Mouse (Mus musculus): ENCODE measurements around the gene Ak1.

The Ak1 gene

DNA sequence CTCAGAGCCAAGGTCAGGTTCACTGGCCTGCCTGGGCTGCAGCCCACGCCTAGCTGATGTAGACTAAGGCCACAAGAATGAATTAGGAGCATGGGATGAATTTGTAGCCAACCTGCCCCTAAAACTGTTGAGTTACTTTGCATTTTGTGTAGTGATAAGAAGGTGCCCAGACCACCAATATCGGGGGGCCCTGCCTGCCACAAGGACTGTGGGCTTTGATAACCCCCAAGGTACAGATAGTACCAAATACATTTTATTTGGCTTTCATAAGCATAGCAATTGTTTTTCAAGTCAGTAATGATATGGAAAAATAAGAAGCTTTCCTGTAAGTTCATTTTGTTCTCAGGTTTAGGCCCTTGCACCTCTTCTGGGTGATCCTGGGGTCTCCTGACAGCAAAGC is 37.3 kb downstream of the Ak1 start:
- no peak for DNase-seq

DNA sequence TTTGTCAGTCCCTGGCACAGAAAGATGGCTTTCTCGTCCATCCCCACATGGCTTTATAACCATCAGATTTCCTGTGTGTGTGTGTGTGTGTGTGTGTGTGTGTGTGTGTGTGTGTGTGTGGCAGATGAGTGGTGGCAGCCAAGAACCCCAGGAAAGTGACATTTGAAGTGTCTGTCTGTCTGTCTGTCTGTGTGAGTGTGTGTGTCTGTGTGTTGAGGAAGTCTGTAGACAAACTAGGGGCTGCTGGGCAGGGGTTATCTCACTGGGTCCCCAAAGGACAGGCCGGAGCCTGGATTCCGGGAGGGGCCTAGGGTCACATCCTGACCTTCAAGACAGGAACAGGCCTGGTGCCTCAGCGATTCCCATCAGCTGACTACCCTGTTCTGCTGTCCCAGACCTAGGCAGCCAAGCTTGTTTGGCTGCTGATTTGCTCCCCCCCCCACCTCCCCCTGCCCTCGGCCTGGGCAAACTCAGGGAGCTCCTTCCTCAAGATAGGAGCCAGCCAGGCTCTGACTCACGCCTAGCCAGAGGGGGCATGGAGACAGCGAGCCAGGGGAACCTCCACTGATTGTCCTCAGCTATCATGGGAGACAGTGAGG is 40.0 kb downstream of the Ak1 start:
- no peak for DNase-seq

DNA sequence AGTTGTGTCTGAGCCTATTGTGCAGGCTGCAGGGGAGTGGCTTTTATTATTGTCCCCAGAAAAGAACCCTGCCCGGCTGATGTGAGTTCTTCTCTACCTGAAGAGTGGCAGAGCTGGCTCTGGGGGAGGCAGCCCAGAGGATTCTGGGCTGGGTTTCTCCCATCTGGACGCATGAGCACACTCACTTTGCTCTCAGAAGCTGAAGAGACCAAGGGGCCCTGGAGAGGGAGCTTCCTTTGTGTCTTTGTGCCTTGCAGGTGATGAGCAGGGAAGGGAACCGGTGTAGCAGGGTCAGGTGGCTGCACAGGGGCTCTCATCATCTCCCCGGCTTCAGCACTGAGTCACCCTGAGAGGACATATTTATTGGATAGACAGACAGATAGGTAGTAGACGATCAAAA is 40.7 kb downstream of the Ak1 start:
- DNase-seq = no peak

DNA sequence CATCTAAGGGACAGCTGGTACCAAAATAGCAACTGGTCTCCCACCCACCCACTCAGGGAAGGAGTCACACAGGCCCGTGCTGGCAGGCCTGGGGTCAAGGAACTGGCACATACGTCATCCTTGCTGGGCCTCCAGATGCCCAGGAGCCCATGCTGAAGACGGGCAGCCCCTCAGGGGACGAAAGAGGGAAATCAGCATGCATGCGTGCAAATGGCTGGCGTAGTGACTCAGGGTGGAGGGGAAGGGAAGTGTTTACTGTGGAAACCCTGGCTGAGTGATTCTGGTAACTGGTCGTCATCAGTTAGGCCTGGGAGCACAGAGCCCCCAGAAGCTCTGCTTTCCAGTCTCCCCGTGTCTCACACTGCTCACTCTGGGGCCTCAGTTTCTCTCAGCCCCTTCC is 43.8 kb downstream of the Ak1 start:
- no peak for DNase-seq

DNA sequence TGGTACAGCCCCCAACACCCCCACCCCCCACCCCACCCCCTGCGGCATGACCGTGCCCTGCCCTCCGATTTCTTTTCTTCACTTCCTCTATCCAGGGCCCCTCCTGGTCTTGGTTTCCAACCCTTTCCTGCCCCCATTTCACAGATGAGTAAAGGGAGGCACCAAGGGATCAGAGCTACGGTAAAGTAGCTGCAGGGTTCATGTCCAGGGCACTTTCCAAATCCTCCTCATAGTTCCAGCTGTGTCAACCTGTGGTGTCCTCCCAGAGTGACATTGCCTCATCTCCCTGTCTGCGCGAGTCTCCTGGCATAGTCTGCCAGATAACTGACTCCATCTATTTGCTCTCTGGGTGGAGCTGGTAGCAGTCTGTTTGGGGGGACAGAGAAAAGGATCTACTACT is 44.3 kb downstream of the Ak1 start:
- DNase-seq = no peak

DNA sequence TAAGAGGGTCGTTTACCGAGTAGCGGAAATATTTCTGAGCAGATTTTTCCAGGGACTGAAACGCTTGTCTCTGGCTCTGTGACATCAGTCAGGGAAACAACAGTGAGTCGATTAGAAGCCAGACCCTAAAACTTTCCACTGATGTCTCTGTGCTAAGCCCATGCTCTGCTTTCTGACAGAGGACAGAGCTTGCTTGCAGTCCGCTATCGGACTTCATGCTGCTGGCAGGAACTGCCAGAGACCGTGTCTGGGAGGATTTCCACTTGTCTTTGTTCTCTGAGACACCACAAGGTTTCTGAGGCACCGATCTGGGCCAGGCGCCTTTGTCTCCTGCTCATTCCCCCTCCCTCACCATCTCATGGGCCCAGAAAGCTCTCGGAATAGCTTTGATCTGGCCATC is 46.2 kb downstream of the Ak1 start:
- no peak for DNase-seq

DNA sequence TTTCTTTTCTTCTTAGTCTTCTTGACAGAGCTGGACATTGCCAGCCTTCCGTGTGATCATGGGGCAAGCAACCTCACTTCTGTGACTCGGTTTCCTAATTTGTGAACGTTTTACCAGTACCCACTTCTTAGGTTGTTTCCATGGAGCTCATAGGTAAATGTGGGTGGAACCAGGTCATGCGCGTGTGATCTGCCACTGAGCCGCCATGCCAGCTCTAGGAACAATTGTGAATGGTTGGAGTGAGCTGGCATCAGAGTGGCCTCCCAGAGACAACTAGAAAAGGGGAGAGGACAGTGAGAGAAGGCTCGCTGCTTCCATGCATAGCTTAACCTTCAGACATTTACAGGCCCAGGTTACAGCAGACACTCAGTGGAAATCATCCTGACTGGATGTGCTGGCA is 46.6 kb downstream of the Ak1 start:
- DNase-seq = no peak

DNA sequence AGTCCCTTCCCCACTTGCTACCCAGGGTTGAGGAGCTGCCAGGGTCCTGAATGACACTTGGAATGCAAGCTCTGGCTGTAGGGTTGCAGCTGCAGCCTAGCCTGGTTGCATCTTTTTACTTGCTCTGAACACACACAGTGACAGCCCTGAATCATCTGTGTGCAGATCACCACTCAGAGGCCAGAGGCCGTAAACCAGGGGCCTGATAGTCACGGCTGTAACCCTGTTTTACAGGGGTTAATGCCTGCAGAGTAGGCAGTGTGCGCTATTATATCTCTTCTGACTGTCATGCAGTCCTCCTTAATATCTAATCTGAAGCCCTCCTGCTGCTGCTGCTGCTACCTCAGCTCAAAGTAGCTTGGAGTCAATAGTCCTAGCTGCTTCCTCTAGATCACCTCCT is 48.3 kb downstream of the Ak1 start:
- no peak for DNase-seq

DNA sequence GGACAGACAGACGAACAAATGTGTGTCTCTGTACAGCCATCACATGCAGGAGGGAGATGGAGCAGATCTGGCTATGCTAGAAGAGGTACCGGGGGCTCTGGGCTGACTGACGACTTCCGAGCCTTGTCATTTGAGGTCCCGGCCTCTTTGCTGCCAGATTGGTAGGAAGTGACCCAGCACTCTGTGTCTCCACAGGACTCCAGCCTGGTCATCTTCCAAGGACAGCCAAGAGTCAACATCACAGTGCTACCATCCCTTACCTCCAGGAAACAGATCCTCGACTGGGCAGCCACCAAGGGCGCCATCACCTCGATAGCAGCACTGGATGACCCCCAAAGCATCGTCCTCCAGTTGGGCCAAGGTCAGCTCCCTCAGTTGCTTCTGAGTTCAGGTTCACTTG is 49.6 kb downstream of the Ak1 start:
- DNase-seq = no peak

DNA sequence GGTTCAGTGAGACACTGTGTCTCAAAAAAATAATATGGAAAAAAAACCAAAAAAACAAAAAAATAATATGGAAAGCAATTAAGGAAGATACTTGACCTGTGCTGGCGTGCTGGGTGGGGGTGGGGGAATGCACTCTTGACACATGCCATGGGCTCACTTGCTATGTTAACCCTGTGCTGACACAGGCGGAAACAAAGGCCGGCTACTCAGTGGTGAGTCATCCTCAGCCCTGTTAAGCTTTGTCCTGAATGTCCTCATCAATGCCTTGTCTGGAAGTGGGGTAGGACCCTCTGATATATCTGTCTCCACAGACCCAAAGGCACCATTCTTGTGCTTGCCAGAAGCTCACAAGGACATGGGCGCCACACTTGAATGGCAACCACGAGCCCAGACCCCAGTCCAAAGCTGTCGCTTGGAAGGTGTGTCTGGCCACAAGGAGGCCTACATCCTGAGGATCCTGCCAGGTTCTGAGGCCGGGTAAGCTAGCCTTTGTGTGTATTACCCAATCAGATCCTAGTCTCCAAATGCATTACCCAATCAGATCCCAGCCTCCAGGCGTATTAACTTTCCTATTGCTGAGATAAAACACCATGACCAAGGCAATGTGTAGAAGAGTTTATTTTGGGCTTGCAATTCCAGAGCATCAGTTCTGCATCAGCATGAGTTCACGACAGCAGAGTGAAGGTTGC is 50.5 kb downstream of the Ak1 start:
- no peak for DNase-seq

DNA sequence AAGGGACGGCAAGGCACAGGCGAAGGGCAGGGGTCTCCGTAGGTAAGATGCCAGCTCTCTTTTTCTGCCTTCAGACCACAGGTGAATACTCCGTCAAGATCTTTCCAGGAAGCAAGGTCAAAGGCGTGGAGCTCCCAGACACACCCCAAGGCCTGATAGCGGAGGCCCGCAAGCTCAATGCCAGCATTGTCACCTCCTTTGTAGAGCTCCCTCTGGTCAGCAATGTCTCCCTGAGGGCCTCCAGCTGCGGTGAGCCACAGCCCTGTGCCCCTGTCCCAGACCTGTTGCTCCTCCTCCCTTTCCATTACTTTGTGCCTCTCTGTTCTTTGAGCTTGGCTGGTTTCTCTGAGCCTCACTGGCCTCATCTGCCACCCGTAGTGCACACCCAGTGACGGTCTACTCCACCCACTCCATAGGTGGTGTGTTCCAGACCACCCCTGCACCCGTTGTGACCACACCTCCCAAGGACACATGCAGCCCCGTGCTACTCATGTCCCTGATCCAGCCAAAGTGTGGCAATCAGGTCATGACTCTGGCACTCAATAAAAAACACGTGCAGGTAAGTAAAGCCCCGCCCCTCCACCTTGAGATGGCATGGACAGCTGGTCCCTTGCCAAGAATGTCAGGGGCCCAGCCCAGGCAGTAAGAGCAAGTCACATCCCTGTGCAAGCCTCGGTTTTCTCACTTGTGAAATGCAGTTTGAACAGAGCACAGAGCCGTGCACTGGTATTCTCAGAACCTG is 51.8 kb downstream of the Ak1 start:
- DNase-seq = no peak

DNA sequence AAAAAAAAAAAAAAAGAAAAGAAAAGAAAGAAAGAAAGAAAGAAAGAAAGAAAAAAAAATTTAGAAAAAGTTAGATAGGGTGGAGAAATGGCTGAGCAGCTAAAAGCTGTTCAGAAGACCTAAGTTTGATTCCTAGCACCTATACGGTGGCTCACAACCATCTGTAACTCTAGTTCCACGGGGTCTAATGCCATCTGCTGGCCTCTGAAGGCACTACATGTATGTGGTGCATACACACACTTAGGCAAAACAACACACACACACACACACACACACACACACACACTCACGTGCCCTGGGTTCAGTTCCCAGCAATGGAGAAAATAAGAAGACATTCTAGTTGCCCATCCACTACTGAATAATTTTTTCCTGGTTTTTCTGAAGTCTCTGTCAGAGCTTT is 55.3 kb downstream of the Ak1 start:
- no peak for DNase-seq

DNA sequence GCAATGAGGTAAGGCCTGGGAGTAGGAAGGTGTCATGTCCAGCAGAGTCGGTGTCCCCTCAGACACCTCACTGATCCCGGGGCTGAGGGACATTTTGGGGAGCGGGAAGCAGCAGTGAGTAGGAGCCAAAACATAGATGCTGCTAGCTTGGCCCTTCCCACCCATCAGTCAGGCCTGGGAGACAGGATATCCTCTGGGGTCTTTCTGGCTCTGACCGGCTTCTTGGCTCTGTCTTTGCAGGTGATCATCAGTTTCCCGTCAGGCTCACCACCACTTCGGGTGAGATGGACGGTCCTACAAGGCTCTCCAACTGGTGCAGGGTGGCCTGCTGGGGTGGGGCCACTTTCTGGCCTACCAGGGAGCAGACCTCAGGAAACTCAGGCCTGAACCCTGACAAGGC is 56.1 kb downstream of the Ak1 start:
- no peak for DNase-seq

DNA sequence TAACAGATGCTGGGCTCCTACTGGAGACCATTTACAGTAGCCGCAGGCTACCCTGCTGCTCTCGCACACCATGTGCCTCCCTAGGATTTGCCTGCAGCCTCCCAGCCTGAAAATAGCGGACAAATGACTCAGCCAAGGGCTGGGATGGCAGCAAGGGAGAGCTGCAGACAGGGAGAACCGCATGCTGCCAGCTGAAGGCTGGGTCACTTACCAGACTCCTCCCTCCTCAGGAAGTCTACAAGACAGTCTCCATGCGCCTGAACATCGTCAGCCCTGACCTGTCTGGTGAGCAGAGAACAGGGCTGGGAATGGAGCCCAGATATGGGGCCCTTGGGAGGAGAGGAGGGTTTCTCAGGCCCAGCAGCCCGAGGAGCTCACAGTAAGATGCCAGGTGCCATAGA is 58.5 kb downstream of the Ak1 start:
- DNase-seq = no peak

DNA sequence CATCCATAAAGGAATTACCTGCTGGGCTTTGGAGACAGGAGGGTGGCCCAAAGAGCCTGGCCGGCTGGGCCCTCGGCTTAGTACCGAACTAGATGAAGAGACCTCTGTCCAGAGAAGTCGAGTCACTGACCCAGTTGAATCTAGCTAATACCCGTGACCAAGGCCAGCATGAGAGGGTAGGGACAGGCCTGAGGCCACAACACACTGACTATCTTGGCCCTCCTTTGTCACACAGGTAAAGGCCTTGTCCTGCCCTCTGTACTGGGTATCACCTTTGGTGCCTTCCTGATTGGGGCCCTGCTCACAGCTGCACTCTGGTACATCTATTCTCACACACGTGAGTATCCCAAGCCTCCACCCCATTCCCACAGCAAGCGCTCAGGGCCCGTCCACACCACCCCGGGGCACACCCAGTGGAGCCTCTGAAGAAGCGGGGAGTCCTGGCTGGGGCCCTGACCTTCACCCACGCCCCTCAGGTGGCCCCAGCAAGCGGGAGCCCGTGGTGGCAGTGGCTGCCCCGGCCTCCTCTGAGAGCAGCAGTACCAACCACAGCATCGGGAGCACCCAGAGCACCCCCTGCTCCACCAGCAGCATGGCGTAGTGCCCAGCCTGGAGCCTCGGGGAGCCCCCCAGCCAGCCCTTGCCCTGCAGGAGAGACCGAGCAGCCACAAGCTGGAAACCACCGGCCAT is 59.5 kb downstream of the Ak1 start:
- no peak for DNase-seq

DNA sequence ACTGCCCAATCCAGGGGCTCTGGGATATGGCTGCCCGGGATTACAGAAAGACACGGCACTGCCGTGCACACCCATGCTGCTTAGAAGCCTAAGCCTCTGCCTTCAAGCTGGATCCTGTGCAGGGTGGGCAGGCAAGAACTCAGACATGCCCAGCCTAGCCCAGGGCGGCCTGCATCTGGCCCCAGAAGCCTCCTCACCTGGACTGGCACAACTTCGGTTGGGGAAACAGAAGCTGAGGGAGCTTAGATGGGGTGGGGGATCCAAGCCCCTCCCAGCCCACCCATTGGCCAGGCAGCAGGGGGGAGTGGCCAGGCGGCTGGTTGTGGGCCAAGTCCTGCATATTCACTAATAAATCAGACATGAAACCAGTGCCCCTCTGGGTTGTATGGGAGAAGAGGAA is 60.2 kb downstream of the Ak1 start:
- DNase-seq = no peak

DNA sequence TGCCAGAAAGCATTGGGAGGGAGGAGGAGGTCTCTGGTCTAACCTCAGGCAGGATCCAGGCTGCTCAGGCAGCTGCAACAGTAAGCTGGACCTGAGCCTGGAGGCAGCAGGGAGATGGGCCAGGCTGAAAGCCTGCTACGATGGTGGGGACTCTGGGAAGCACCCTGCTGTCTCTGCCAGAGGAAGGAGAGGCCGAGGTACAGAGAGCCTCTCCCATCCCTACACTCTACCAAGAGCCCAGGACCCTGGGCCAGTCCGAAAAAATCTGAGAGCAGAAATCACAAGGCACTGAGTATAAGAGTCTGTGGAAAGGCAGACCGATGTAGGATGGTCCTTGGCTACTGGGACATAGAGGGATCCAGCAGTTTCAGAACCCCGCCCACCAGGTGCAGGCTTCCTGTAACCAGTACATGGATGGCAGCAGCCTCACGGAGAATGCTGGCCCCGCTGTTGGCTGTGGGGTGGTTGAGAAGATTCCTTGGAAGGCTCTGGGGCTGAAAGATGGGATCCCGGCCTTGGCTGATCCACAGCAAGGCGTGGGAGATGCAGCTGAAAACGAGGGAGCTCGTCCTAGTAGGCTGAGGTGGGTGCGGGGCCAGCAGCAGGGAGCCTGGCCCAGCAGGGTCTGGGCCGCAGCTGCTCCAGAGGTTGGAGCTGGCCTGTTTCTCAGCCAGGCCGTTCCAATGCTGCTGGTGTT is 61.3 kb downstream of the Ak1 start:
- DNase-seq = no peak

DNA sequence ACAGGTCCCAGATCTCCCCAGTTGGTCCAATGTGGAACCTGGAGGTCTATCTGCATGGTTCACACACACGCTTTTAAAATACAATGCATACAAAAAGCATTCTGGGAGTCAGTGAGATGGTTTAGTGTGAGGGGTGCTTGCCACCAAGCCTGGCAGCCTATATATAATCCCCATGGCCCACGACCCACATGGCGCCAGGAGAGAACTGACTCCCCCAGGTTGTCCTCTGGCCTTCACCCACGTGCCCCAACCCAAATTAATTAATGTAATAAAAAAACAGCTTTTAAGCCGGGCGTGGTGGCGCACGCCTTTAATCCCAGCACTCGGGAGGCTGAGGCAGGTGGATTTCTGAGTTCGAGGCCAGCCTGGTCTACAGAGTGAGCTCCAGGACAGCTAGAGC is 62.1 kb downstream of the Ak1 start:
- no peak for DNase-seq

All from cerebellum, adult 8-10 months (tissue).